Mouse (Mus musculus): ENCODE data around the gene Zyx. TPM values are rescaled to one million over a fixed set of nuclear protein-coding genes. Genes with fewer than 3 reads are reported as not detected.

The Zyx gene
- polyA plus RNA-seq, 2 experiments, result 152 to 176 TPM

GRCm38 (mm10) chr6:42353180-42353579 lies 3.8 kb downstream of the Zyx start:
- H3K27me3 ChIP-seq (ENCODE audit: control insufficient read depth, insufficient read depth, low read length), result no peaks in the 10 kb centered on the region
- H3K36me3 ChIP-seq (ENCODE audit: control insufficient read depth, insufficient read depth, low read length), result peaks cover 52% of the 10 kb centered on the region
- H3K9ac ChIP-seq (ENCODE audit: low read depth, low read length, severe bottlenecking), result no peak overlapping the region
- H3K4me2 ChIP-seq (replicated peaks; ENCODE audit: low read depth, low read length, severe bottlenecking), result no peak overlapping the region
- H3K4me3 ChIP-seq (replicated peaks; ENCODE audit: low read length), result no peak overlapping the region
- no peaks in the 10 kb centered on the region for H3K9me3 ChIP-seq (ENCODE audit: control insufficient read depth, low read length)
- H3K27ac ChIP-seq (replicated peaks; ENCODE audit: low read depth, low read length), result peak overlapping the region; percentile 44; the same call in 1 of the 2 replicates
- H3K4me1 ChIP-seq (ENCODE audit: control insufficient read depth, insufficient read depth, low read length), result peaks cover 38% of the 10 kb centered on the region
- no peak for TF ChIP-seq POLR2A (IDR thresholded peaks at IDR 0.05; ENCODE audit: borderline replicate concordance, extremely low read depth, insufficient read depth, insufficient read length)
- DNase-seq (ENCODE audit: low spot score) (peak; percentile 17), ATAC-seq (ENCODE audit: low FRiP score, low read depth) (no peak)
- 77% methylated on average over 8 of the region's 8 CpGs for whole genome bisulfite sequencing

- Histone ChIP-seq H3K4me1 (ENCODE audit: control insufficient read depth, insufficient read depth, low read length) (peaks cover 35% of the 10 kb centered on the region), H3K27me3 (ENCODE audit: control insufficient read depth, insufficient read depth, low read length) (no peaks in the 10 kb centered on the region), H3K9ac (ENCODE audit: low read depth, low read length, severe bottlenecking) (no peak overlapping the region), H3K27ac (replicated peaks; ENCODE audit: low read depth, low read length) (no peak overlapping the region), H3K4me2 (replicated peaks; ENCODE audit: low read depth, low read length, severe bottlenecking) (no peak overlapping the region), H3K36me3 (ENCODE audit: control insufficient read depth, insufficient read depth, low read length) (peaks cover 64% of the 10 kb centered on the region), H3K4me3 (replicated peaks; ENCODE audit: low read length) (no peak overlapping the region), H3K9me3 (ENCODE audit: control insufficient read depth, low read length) (no peaks in the 10 kb centered on the region)
- no peak for TF ChIP-seq POLR2A (IDR thresholded peaks at IDR 0.05; ENCODE audit: borderline replicate concordance, extremely low read depth, insufficient read depth, insufficient read length)
- WGBS, result 54% methylated on average over 11 of the region's 11 CpGs
- DNase-seq (ENCODE audit: low spot score) (peak; percentile 80), ATAC-seq (ENCODE audit: low FRiP score, low read depth) (peak; percentile 24)
Measured at GRCm38 (mm10) chr6:42354076-42355019, 4.9 kb downstream of the Zyx start.

GRCm38 (mm10) chr6:42355366-42355765 lies 5.9 kb downstream of the Zyx start:
- Histone ChIP-seq H3K4me3 (replicated peaks; ENCODE audit: low read length) (no peak overlapping the region), H3K27ac (replicated peaks; ENCODE audit: low read depth, low read length) (no peak overlapping the region), H3K9ac (ENCODE audit: low read depth, low read length, severe bottlenecking) (no peak overlapping the region), H3K4me2 (replicated peaks; ENCODE audit: low read depth, low read length, severe bottlenecking) (no peak overlapping the region), H3K27me3 (ENCODE audit: control insufficient read depth, insufficient read depth, low read length) (no peaks in the 10 kb centered on the region), H3K9me3 (ENCODE audit: control insufficient read depth, low read length) (no peaks in the 10 kb centered on the region), H3K4me1 (ENCODE audit: control insufficient read depth, insufficient read depth, low read length) (peaks cover 35% of the 10 kb centered on the region), H3K36me3 (ENCODE audit: control insufficient read depth, insufficient read depth, low read length) (peaks cover 73% of the 10 kb centered on the region)
- 91% methylated on average over 6 of the region's 6 CpGs for WGBS
- no peak for DNase-seq (ENCODE audit: low spot score)
- ATAC-seq (ENCODE audit: low FRiP score, low read depth), result no peak
- no peak for TF ChIP-seq POLR2A (IDR thresholded peaks at IDR 0.05; ENCODE audit: borderline replicate concordance, extremely low read depth, insufficient read depth, insufficient read length)

GRCm38 (mm10) chr6:42355794-42356600 lies 6.6 kb downstream of the Zyx start:
- H3K4me1 ChIP-seq (ENCODE audit: control insufficient read depth, insufficient read depth, low read length), result peaks cover 33% of the 10 kb centered on the region
- ATAC-seq (ENCODE audit: low FRiP score, low read depth) (no peak), DNase-seq (ENCODE audit: low spot score) (no peak)
- H3K27ac ChIP-seq (replicated peaks; ENCODE audit: low read depth, low read length), result no peak overlapping the region
- H3K4me2 ChIP-seq (replicated peaks; ENCODE audit: low read depth, low read length, severe bottlenecking), result no peak overlapping the region
- H3K9ac ChIP-seq (ENCODE audit: low read depth, low read length, severe bottlenecking), result no peak overlapping the region
- no peaks in the 10 kb centered on the region for H3K9me3 ChIP-seq (ENCODE audit: control insufficient read depth, low read length)
- no peak for TF ChIP-seq POLR2A (IDR thresholded peaks at IDR 0.05; ENCODE audit: borderline replicate concordance, extremely low read depth, insufficient read depth, insufficient read length)
- H3K36me3 ChIP-seq (ENCODE audit: control insufficient read depth, insufficient read depth, low read length), result peaks cover 79% of the 10 kb centered on the region
- 95% methylated on average over 13 of the region's 13 CpGs for WGBS
- H3K4me3 ChIP-seq (replicated peaks; ENCODE audit: low read length), result no peak overlapping the region
- H3K27me3 ChIP-seq (ENCODE audit: control insufficient read depth, insufficient read depth, low read length), result no peaks in the 10 kb centered on the region

- Histone ChIP-seq H3K36me3 (ENCODE audit: control insufficient read depth, insufficient read depth, low read length) (peaks cover 76% of the 10 kb centered on the region), H3K4me3 (replicated peaks; ENCODE audit: low read length) (no peak overlapping the region), H3K4me2 (replicated peaks; ENCODE audit: low read depth, low read length, severe bottlenecking) (no peak overlapping the region), H3K4me1 (ENCODE audit: control insufficient read depth, insufficient read depth, low read length) (peaks cover 24% of the 10 kb centered on the region), H3K9ac (ENCODE audit: low read depth, low read length, severe bottlenecking) (no peak overlapping the region), H3K27ac (replicated peaks; ENCODE audit: low read depth, low read length) (no peak overlapping the region), H3K27me3 (ENCODE audit: control insufficient read depth, insufficient read depth, low read length) (no peaks in the 10 kb centered on the region), H3K9me3 (ENCODE audit: control insufficient read depth, low read length) (no peaks in the 10 kb centered on the region)
- TF ChIP-seq POLR2A (IDR thresholded peaks at IDR 0.05; ENCODE audit: borderline replicate concordance, extremely low read depth, insufficient read depth, insufficient read length), result no peak
- WGBS, result 97% methylated on average over 5 of the region's 5 CpGs
- DNase-seq (ENCODE audit: low spot score), result no peak
- ATAC-seq (ENCODE audit: low FRiP score, low read depth), result no peak
Measured at GRCm38 (mm10) chr6:42356913-42357312, 7.5 kb downstream of the Zyx start.
